Mouse (Mus musculus): Measurements from ENCODE around the gene Wwc2.

DNA sequence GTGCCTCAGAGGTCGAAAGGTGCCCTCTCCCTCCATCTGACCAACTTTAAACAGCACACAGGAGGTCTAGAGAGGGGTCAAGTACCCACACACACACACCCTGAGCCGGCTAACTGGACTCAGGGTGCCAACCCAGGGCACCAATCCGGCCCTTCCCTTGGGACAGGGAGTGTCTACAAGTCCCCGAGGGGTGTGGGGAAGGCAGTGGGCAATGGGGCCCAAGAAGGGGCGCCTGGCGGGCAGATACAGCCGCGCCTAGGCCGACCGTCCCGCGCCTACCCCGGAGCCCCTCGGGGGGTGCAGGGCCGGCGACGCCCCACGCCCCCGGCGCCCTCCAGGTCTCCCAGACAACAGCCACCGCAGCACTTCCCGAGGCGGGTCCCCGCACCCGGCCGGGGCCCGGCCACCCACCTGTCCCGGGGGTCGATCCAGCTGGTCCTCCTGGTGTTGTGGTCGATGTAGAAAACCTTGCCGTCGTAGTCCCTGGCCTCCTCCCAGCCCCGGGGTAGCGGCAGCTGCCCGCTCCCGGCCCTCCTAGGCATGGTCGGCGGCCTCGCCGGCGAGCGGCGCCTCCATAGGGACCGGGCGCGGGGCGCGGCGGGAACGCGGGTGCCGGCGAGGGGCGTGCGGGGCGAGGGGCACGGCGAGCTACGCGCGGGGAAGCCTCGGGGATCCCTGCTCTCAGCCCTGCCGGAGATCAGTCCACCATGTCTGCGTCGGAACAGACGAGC lies 904 bp downstream of the Wwc2 start:
- no peak for TF ChIP-seq FLI1 (IDR thresholded peaks at IDR 0.05; ENCODE audit: low read length)
- TF ChIP-seq GATA1 (IDR thresholded peaks at IDR 0.05; ENCODE audit: borderline replicate concordance, low read length): no peak
